Mouse (Mus musculus) heart, adult 2 months (tissue): ENCODE results near the gene Zfp777.

ENCODE experiments used
- CTCF ChIP-seq: fragments of 200-600 bp; IDR thresholded peaks from 2 replicates; pipeline ENCODE4 v1.8.1; 2022; ENCODE audit warnings: antibody characterized with exemption, mild to moderate bottlenecking, moderate library complexity
- EP300 ChIP-seq: fragments of 200-500 bp; IDR thresholded peaks from 2 replicates; pipeline ENCODE4 v1.6.1; 2011; ENCODE audit warnings: low read depth, low read length, control low read depth; ENCODE audit not compliant: insufficient read depth

DNA sequence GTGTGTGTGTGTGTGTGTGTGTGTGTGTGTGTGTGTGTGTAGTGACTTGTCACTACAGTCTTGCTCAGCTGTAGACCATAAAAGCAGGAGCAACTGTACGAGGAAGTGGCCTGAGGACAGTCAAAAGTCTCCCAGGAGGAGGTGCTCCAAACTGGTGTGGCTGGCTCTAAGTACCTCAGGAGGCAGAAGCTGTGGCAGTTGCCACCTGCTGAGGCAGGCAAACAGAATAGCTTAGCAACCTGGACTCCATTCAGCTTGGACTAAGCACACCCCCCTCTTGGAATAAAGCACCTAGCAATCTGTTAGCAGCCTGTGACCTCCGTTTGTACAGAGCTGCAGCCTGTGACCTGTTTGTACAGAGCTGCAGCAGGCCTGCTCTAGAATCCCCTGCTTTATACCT lies 64.8 kb downstream of the Zfp777 start:
- TF ChIP-seq EP300, result no peak
- TF ChIP-seq CTCF, result no peak
